Mouse (Mus musculus) mouse trophoblast stem cell (cell line): ENCODE measurements at regions not wholly inside any gene's neighbourhood (a gene's known extent, or its start where the extent isn't known, plus 50 kb on each side); places are given as distances from the start of the nearest gene placed in this dataset.

ENCODE experiments used
- in situ Hi-C, 2 experiments: fragments of 300-500 bp; cut with MseI, MboI; formaldehyde crosslinking; loops; 2 replicates in 1 of 2; 3 replicates in 1 of 2; pipeline ENCODE4 v1.15.1; 2025

- in situ Hi-C loops, result no loop called here
Observed at GRCm38 (mm10) chr3:129386522-129386921, 54.0 kb upstream of the Enpep start.

GRCm38 (mm10) chr3:129390506-129390905 is 58.0 kb upstream of the Enpep start:
- in situ Hi-C loops, result no loop called here

GRCm38 (mm10) chr3:129391888-129392813 is 59.6 kb upstream of the Enpep start:
- in situ Hi-C loops, result no loop called here

GRCm38 (mm10) chr3:129392814-129393804 is 60.6 kb upstream of the Enpep start:
- in situ Hi-C loops, result no loop called here

GRCm38 (mm10) chr3:129397481-129397880 is 65.0 kb upstream of the Enpep start:
- in situ Hi-C loops, result no loop called here

- in situ Hi-C loops, result no loop called here
Observed at GRCm38 (mm10) chr3:129400092-129400924, 67.8 kb upstream of the Enpep start.

GRCm38 (mm10) chr3:129411389-129412054 is 79.0 kb upstream of the Enpep start:
- in situ Hi-C loops, result no loop called here

- in situ Hi-C loops, result no loop called here
Observed at GRCm38 (mm10) chr3:129412126-129412960, 79.8 kb upstream of the Enpep start.

- in situ Hi-C loops, result no loop called here
Observed at GRCm38 (mm10) chr3:129412961-129413246, 80.4 kb upstream of the Enpep start.

GRCm38 (mm10) chr3:129415656-129416055 is 83.1 kb upstream of the Enpep start:
- in situ Hi-C loops, result no loop called here

- in situ Hi-C loops, result no loop called here
Observed at GRCm38 (mm10) chr3:129416337-129416736, 83.8 kb upstream of the Enpep start.

GRCm38 (mm10) chr3:129421620-129422239 is 89.2 kb upstream of the Enpep start:
- in situ Hi-C loops, result loop anchor here in 1 of 2 experiments (5.0 kb wide), 1 partner anchor 119 kb away; no protein-coding TSS in a partner anchor

- in situ Hi-C loops, result loop anchor here in 1 of 2 experiments (5.0 to 25.0 kb wide), 2 partner anchors 121 to 259 kb away; no protein-coding TSS in a partner anchor
Observed at GRCm38 (mm10) chr3:129428750-129429149, 96.2 kb upstream of the Enpep start.

GRCm38 (mm10) chr3:129429161-129430111 is 96.9 kb upstream of the Enpep start:
- in situ Hi-C loops, result loop anchor here in 1 of 2 experiments (5.0 to 25.0 kb wide), 2 partner anchors 122 to 258 kb away; no protein-coding TSS in a partner anchor

- in situ Hi-C loops, result loop anchor here in 1 of 2 experiments (25.0 kb wide), 1 partner anchor 253 kb away; no protein-coding TSS in a partner anchor
Observed at GRCm38 (mm10) chr3:129434056-129434455, 98.1 kb upstream of the Elovl6 start.

GRCm38 (mm10) chr3:129437687-129438086 is 94.5 kb upstream of the Elovl6 start:
- in situ Hi-C loops, result loop anchor here in 1 of 2 experiments (25.0 kb wide), 1 partner anchor 250 kb away; no protein-coding TSS in a partner anchor

GRCm38 (mm10) chr3:129442756-129443155 is 89.4 kb upstream of the Elovl6 start:
- in situ Hi-C loops, result loop anchor here in 1 of 2 experiments (25.0 kb wide), 1 partner anchor 245 kb away; no protein-coding TSS in a partner anchor

- in situ Hi-C loops, result loop anchor here in 1 of 2 experiments (25.0 kb wide), 1 partner anchor 243 kb away; no protein-coding TSS in a partner anchor
Observed at GRCm38 (mm10) chr3:129444221-129444620, 87.9 kb upstream of the Elovl6 start.
